In genomic region chr13:52537754-52538587, GRCm38 (mm10) we compare ENCODE assay signal across 21 mouse cellular contexts. TPM values are rescaled to one million over a fixed set of nuclear protein-coding genes. Genes with fewer than 3 reads are reported as not detected.
DNase-seq lines count a peak whose midpoint lies in the region; ATAC-seq lines count a peak whose summit lies in the region.
"Had no signal": no experiment of that assay in that cellular context is flagged by ENCODE, and none has a peak within 500 bp of the region (broad histone marks: within the 10 kb centered on the region; RNA-seq: fewer than 3 reads in every experiment).

No protein-coding gene starts in this region.

- H3K27me3 ChIP-seq in intestine, embryonic 16.5 days (replicated peaks; ENCODE audit: control insufficient read depth, insufficient read depth, low read length) = no peaks in the 10 kb centered on the region
- H3K27me3 ChIP-seq in neural tube, embryonic 15.5 days (replicated peaks) = 0 out of 2 replicates have a peak, but pooled peaks cover 3% of the 10 kb centered on the region
- H3K27me3 ChIP-seq: hindbrain, embryonic 12.5 days had no signal

- DNase-seq in B cell, adult 2 months = peak; percentile 69 to 70
- DNase-seq in MEL-GATA-1-ER (ENCODE audit: extremely low read depth, low read depth) = peak; percentile 15
- DNase-seq in thymus, postnatal 14 days = peak; percentile 55
- no peak for DNase-seq in cerebellum, postnatal 4 days (ENCODE audit: low spot score in 2 of 2)
- DNase-seq: adrenal gland, postnatal 14 days; cerebellum, adult 9-11 months; heart, adult 18-20 months; kidney, adult 11 months; kidney, postnatal 10 days; layer of hippocampus, adult 9-11 months; lung, embryonic 14.5 days; right cerebral cortex, postnatal 4 days had no signal

- ATAC-seq in neutrophil, adult 5-6 weeks (ENCODE audit: extremely low read depth, insufficient number of reproducible peaks, low FRiP score, poor library complexity, severe bottlenecking) = peak; percentile 28
- no peak for ATAC-seq in intestine, embryonic 16.5 days
- ATAC-seq in neural tube, embryonic 15.5 days (ENCODE audit: low FRiP score) = no peak
- ATAC-seq: forebrain, embryonic 16.5 days; midbrain, embryonic 16.5 days had no signal

- peaks cover under 1% of the 10 kb centered on the region; the same call in 1 of the 2 replicates for H3K9me3 ChIP-seq in intestine, embryonic 16.5 days (ENCODE audit: control insufficient read depth, low read length)
- no peaks in the 10 kb centered on the region for H3K9me3 ChIP-seq in neural tube, embryonic 15.5 days (replicated peaks)
- H3K9me3 ChIP-seq: embryonic facial prominence, embryonic 10.5 days; hindbrain, embryonic 12.5 days; limb, embryonic 15.5 days had no signal

- H3K4me2 ChIP-seq in intestine, embryonic 16.5 days (ENCODE audit: low read depth, low read length) = no peak overlapping the region
- no peak overlapping the region for H3K4me2 ChIP-seq in neural tube, embryonic 15.5 days
- H3K4me2 ChIP-seq: hindbrain, embryonic 12.5 days; limb, embryonic 15.5 days; lung, embryonic 14.5 days had no signal

- H3K9ac ChIP-seq in intestine, embryonic 16.5 days (ENCODE audit: low read depth, low read length) = no peak overlapping the region
- no peak overlapping the region for H3K9ac ChIP-seq in neural tube, embryonic 15.5 days (replicated peaks)
- H3K9ac ChIP-seq: hindbrain, embryonic 12.5 days; limb, embryonic 15.5 days; lung, embryonic 14.5 days had no signal

- no peak overlapping the region for H3K4me3 ChIP-seq in intestine, embryonic 16.5 days (ENCODE audit: low read length)
- no peak overlapping the region for H3K4me3 ChIP-seq in neural tube, embryonic 15.5 days (replicated peaks)
- H3K4me3 ChIP-seq: embryonic facial prominence, embryonic 10.5 days; erythroblast, embryonic 14.5 days; hindbrain, embryonic 12.5 days; limb, embryonic 15.5 days had no signal

- no peaks in the 10 kb centered on the region for H3K36me3 ChIP-seq in intestine, embryonic 16.5 days (ENCODE audit: control insufficient read depth, insufficient read depth, low read length)
- no peaks in the 10 kb centered on the region for H3K36me3 ChIP-seq in neural tube, embryonic 15.5 days
- H3K36me3 ChIP-seq: embryonic facial prominence, embryonic 10.5 days; hindbrain, embryonic 12.5 days; limb, embryonic 15.5 days had no signal

- H3K4me1 ChIP-seq in intestine, embryonic 16.5 days (ENCODE audit: control insufficient read depth, insufficient read depth, low read length) = no peaks in the 10 kb centered on the region
- H3K4me1 ChIP-seq in neural tube, embryonic 15.5 days = no peaks in the 10 kb centered on the region; the same call in 1 of the 2 replicates
- H3K4me1 ChIP-seq: embryonic facial prominence, embryonic 10.5 days; hindbrain, embryonic 12.5 days had no signal

- H3K27ac ChIP-seq in intestine, embryonic 16.5 days (ENCODE audit: low read length) = no peak overlapping the region
- H3K27ac ChIP-seq in neural tube, embryonic 15.5 days (replicated peaks) = no peak overlapping the region
- H3K27ac ChIP-seq: embryonic facial prominence, embryonic 10.5 days; hindbrain, embryonic 12.5 days; limb, embryonic 15.5 days had no signal

- WGBS in intestine, embryonic 16.5 days = 92% methylated on average over 26 of the region's 26 CpGs
- 97% methylated on average over 26 of the region's 26 CpGs for WGBS in neural tube, embryonic 15.5 days

RNA-seq across cellular contexts. Expression of gene Diras2, which starts 6.9 kb away (rescaled TPM):
- 4.3 and 4.9 TPM in 2 replicates for total RNA-seq in neutrophil, adult 5-6 weeks (2017)
- polyA plus RNA-seq in intestine, embryonic 16.5 days (2015; fragmentation: Nextera tagmentation; extraction: Ambion mirVana) = 0.46 and 0.47 TPM in 2 replicates
- polyA plus RNA-seq in neural tube, embryonic 15.5 days (2015; fragmentation: Nextera tagmentation; extraction: Ambion mirVana) = 5.4 and 6.0 TPM in 2 replicates
- polyA plus RNA-seq: erythroblast, embryonic 14.5 days had no signal

RNA-seq across cellular contexts. Expression of gene Syk, which starts 45.0 kb away (rescaled TPM):
- total RNA-seq in neutrophil, adult 5-6 weeks (2017) = 778 and 787 TPM in 2 replicates
- 2.7 and 2.9 TPM in 2 replicates for polyA plus RNA-seq in intestine, embryonic 16.5 days (2015; fragmentation: Nextera tagmentation; extraction: Ambion mirVana)
- 0.96 and 3.2 TPM in 2 replicates for polyA plus RNA-seq in neural tube, embryonic 15.5 days (2015; fragmentation: Nextera tagmentation; extraction: Ambion mirVana)

Comparison
In these comparisons a context has a peak if more than half of its experiments do, and no peak if none do; other contexts are left out.
1. DNase-seq: peak in B cell, adult 2 months (2 of 2), MEL-GATA-1-ER (single experiment) and thymus, postnatal 14 days (single experiment); none in cerebellum, postnatal 4 days (0 of 2).